Mouse (Mus musculus) hindbrain, embryonic 15.5 days (tissue): ENCODE data around the gene Stk35. TPM values are rescaled to one million over a fixed set of nuclear protein-coding genes. Genes with fewer than 3 reads are reported as not detected.

Experiments used
- ATAC-seq: fragments of 200-750 bp; cut with Nextera tagmentation; 2 replicates; pipeline ENCODE4 v1.8.0; 2017; ENCODE audit warnings: low read depth, moderate number of reproducible peaks, moderate TSS enrichment; ENCODE audit not compliant: low FRiP score
- H3K27ac ChIP-seq: fragments of 300-500 bp; sonication (generic); replicated peaks from 2 replicates; pipeline ENCODE4 v1.5.1; 2015; ENCODE audit warnings: mild to moderate bottlenecking, inconsistent platforms
- H3K27me3 ChIP-seq: fragments of 300-500 bp; sonication (generic); 2 replicates; pipeline ENCODE4 v1.6.1; 2015; ENCODE audit warnings: control low read depth, inconsistent platforms
- H3K36me3 ChIP-seq: fragments of 300-500 bp; sonication (generic); 2 replicates; pipeline ENCODE4 v1.6.1; 2015; ENCODE audit warnings: control low read depth, inconsistent platforms
- H3K4me1 ChIP-seq: fragments of 300-500 bp; sonication (generic); replicated peaks from 2 replicates; pipeline ENCODE4 v1.6.1; 2015; ENCODE audit warnings: control low read depth, inconsistent platforms
- H3K4me2 ChIP-seq: fragments of 300-500 bp; sonication (generic); 2 replicates; pipeline ENCODE4 v1.6.1; 2015; ENCODE audit warnings: moderate library complexity, mild to moderate bottlenecking, inconsistent platforms
- H3K4me3 ChIP-seq: fragments of 300-500 bp; sonication (generic); 2 replicates; pipeline ENCODE4 v1.5.1; 2015; ENCODE audit warnings: mild to moderate bottlenecking, inconsistent platforms
- H3K9ac ChIP-seq: fragments of 300-500 bp; sonication (generic); 2 replicates; pipeline ENCODE4 v1.6.1; 2015; ENCODE audit warnings: inconsistent platforms
- H3K9me3 ChIP-seq: fragments of 300-500 bp; sonication (generic); 2 replicates; pipeline ENCODE4 v1.6.1; 2016; ENCODE audit warnings: control low read depth, inconsistent platforms
- WGBS: fragments of 180-500 bp; shearing (Covaris S2); methylation state at CpG from one replicate; pipeline ENCODE4 v1.1.7; 2015; 5-methylcytosine and 5-hydroxymethylcytosine counted together
- polyA plus RNA-seq: library from polyadenylated mRNA; unstranded; fragments of >200 nt; fragmentation: Nextera tagmentation; extraction: Ambion mirVana; gene quantifications from 2 replicates; pipeline ENCODE4 v1.2.1, GENCODE M21; 2015

The Stk35 gene
- polyA plus RNA-seq, 1 experiment from 2014 or later, result 7.4 TPM

GRCm38 (mm10) chr2:129817603-129818257 lies 17.4 kb downstream of the Stk35 start:
- H3K4me2 ChIP-seq, result no peak overlapping the region
- H3K9me3 ChIP-seq, result no peaks in the 10 kb centered on the region
- no peaks in the 10 kb centered on the region for H3K36me3 ChIP-seq
- H3K27ac ChIP-seq, result no peak overlapping the region
- H3K4me3 ChIP-seq, result no peak overlapping the region
- no peak for ATAC-seq
- H3K9ac ChIP-seq, result no peak overlapping the region
- WGBS, result 84% methylated on average over 5 of the region's 5 CpGs
- 0 out of 2 replicates have a peak, but pooled peaks cover 20% of the 10 kb centered on the region for H3K4me1 ChIP-seq
- H3K27me3 ChIP-seq, result no peaks in the 10 kb centered on the region

GRCm38 (mm10) chr2:129818868-129819267 lies 18.6 kb downstream of the Stk35 start:
- 0 out of 2 replicates have a peak, but pooled peaks cover 20% of the 10 kb centered on the region for H3K4me1 ChIP-seq
- no peaks in the 10 kb centered on the region for H3K27me3 ChIP-seq
- no peak overlapping the region for H3K27ac ChIP-seq
- H3K9me3 ChIP-seq, result no peaks in the 10 kb centered on the region
- no peaks in the 10 kb centered on the region for H3K36me3 ChIP-seq
- ATAC-seq, result no peak
- H3K9ac ChIP-seq, result no peak overlapping the region
- no peak overlapping the region for H3K4me2 ChIP-seq
- H3K4me3 ChIP-seq, result no peak overlapping the region
- 93% methylated on average over 2 of the region's 2 CpGs for WGBS

GRCm38 (mm10) chr2:129819531-129819930 lies 19.2 kb downstream of the Stk35 start:
- 0 out of 2 replicates have a peak, but pooled peaks cover 18% of the 10 kb centered on the region for H3K4me1 ChIP-seq
- WGBS, result 66% methylated on average over 2 of the region's 2 CpGs

GRCm38 (mm10) chr2:129819951-129820350 lies 19.6 kb downstream of the Stk35 start:
- Histone ChIP-seq H3K27me3 (no peaks in the 10 kb centered on the region), H3K4me3 (no peak overlapping the region), H3K36me3 (no peaks in the 10 kb centered on the region), H3K9me3 (no peaks in the 10 kb centered on the region), H3K4me2 (no peak overlapping the region), H3K27ac (no peak overlapping the region), H3K9ac (no peak overlapping the region), H3K4me1 (0 out of 2 replicates have a peak, but pooled peaks cover 17% of the 10 kb centered on the region)
- no peak for ATAC-seq
- WGBS, result 98% methylated on average over 1 of the region's 1 CpGs

More at GRCm38 (mm10) chr2:129819531-129819930, 19.2 kb downstream of the Stk35 start:
- H3K4me3 ChIP-seq, result no peak overlapping the region
- no peaks in the 10 kb centered on the region for H3K27me3 ChIP-seq
- H3K4me2 ChIP-seq, result no peak overlapping the region
- H3K9me3 ChIP-seq, result no peaks in the 10 kb centered on the region
- no peak overlapping the region for H3K9ac ChIP-seq
- H3K36me3 ChIP-seq, result no peaks in the 10 kb centered on the region
- no peak for ATAC-seq
- no peak overlapping the region for H3K27ac ChIP-seq

GRCm38 (mm10) chr2:129821021-129821420 lies 20.7 kb downstream of the Stk35 start:
- H3K9ac ChIP-seq, result no peak overlapping the region
- H3K4me1 ChIP-seq, result 0 out of 2 replicates have a peak, but pooled peaks cover 13% of the 10 kb centered on the region
- H3K4me3 ChIP-seq, result no peak overlapping the region
- no peak overlapping the region for H3K4me2 ChIP-seq
- H3K9me3 ChIP-seq, result no peaks in the 10 kb centered on the region
- ATAC-seq, result no peak
- no peaks in the 10 kb centered on the region for H3K36me3 ChIP-seq
- H3K27ac ChIP-seq, result no peak overlapping the region
- no peaks in the 10 kb centered on the region for H3K27me3 ChIP-seq
- WGBS, result 76% methylated on average over 8 of the region's 8 CpGs

GRCm38 (mm10) chr2:129821568-129821967 lies 21.3 kb downstream of the Stk35 start:
- Histone ChIP-seq H3K27ac (no peak overlapping the region), H3K9me3 (no peaks in the 10 kb centered on the region), H3K4me2 (no peak overlapping the region), H3K36me3 (no peaks in the 10 kb centered on the region), H3K4me3 (no peak overlapping the region), H3K4me1 (0 out of 2 replicates have a peak, but pooled peaks cover 13% of the 10 kb centered on the region), H3K27me3 (no peaks in the 10 kb centered on the region), H3K9ac (no peak overlapping the region)
- ATAC-seq, result no peak
- 87% methylated on average over 5 of the region's 5 CpGs for WGBS

GRCm38 (mm10) chr2:129823310-129823709 lies 23.0 kb downstream of the Stk35 start:
- no peaks in the 10 kb centered on the region for H3K9me3 ChIP-seq
- no peak overlapping the region for H3K27ac ChIP-seq
- peaks cover 4% of the 10 kb centered on the region for H3K36me3 ChIP-seq
- no peak for ATAC-seq
- H3K4me3 ChIP-seq, result no peak overlapping the region
- no peak overlapping the region for H3K9ac ChIP-seq
- H3K27me3 ChIP-seq, result no peaks in the 10 kb centered on the region
- H3K4me2 ChIP-seq, result no peak overlapping the region
- H3K4me1 ChIP-seq, result 0 out of 2 replicates have a peak, but pooled peaks cover 10% of the 10 kb centered on the region
- 94% methylated on average over 2 of the region's 2 CpGs for WGBS

GRCm38 (mm10) chr2:129824254-129824653 lies 23.9 kb downstream of the Stk35 start:
- WGBS, result 92% methylated on average over 6 of the region's 6 CpGs
- ATAC-seq, result no peak
- H3K4me2 ChIP-seq, result no peak overlapping the region

GRCm38 (mm10) chr2:129826141-129826540 lies 25.8 kb downstream of the Stk35 start:
- ATAC-seq, result no peak
- WGBS, result 99% methylated on average over 3 of the region's 3 CpGs
- H3K27me3 ChIP-seq, result no peaks in the 10 kb centered on the region

More at GRCm38 (mm10) chr2:129824254-129824653, 23.9 kb downstream of the Stk35 start:
- Histone ChIP-seq H3K9me3 (no peaks in the 10 kb centered on the region), H3K4me3 (no peak overlapping the region), H3K27me3 (no peaks in the 10 kb centered on the region), H3K36me3 (peaks cover 9% of the 10 kb centered on the region), H3K27ac (no peak overlapping the region), H3K4me1 (0 out of 2 replicates have a peak, but pooled peaks cover 10% of the 10 kb centered on the region), H3K9ac (no peak overlapping the region)

GRCm38 (mm10) chr2:129832993-129833392 lies 32.7 kb downstream of the Stk35 start:
- WGBS, result 80% methylated on average over 4 of the region's 4 CpGs
- H3K4me3 ChIP-seq, result no peak overlapping the region
- peaks cover 17% of the 10 kb centered on the region for H3K36me3 ChIP-seq
- H3K4me2 ChIP-seq, result no peak overlapping the region
- no peak for ATAC-seq
- no peaks in the 10 kb centered on the region for H3K27me3 ChIP-seq
- H3K9me3 ChIP-seq, result no peaks in the 10 kb centered on the region
- H3K9ac ChIP-seq, result no peak overlapping the region
- no peak overlapping the region for H3K27ac ChIP-seq
- H3K4me1 ChIP-seq, result no peaks in the 10 kb centered on the region

More at GRCm38 (mm10) chr2:129826141-129826540, 25.8 kb downstream of the Stk35 start:
- H3K9ac ChIP-seq, result no peak overlapping the region
- H3K9me3 ChIP-seq, result no peaks in the 10 kb centered on the region
- H3K4me2 ChIP-seq, result no peak overlapping the region
- H3K36me3 ChIP-seq, result peaks cover 16% of the 10 kb centered on the region
- H3K27ac ChIP-seq, result no peak overlapping the region
- H3K4me1 ChIP-seq, result 0 out of 2 replicates have a peak, but pooled peaks cover 3% of the 10 kb centered on the region
- no peak overlapping the region for H3K4me3 ChIP-seq

- Histone ChIP-seq H3K36me3 (0 out of 2 replicates have a peak, but pooled peaks cover 9% of the 10 kb centered on the region), H3K27ac (no peak overlapping the region), H3K9ac (no peak overlapping the region), H3K4me1 (no peaks in the 10 kb centered on the region), H3K27me3 (no peaks in the 10 kb centered on the region), H3K4me3 (no peak overlapping the region), H3K9me3 (no peaks in the 10 kb centered on the region), H3K4me2 (no peak overlapping the region)
- ATAC-seq, result no peak
- 79% methylated on average over 1 of the region's 1 CpGs for whole genome bisulfite sequencing
These were observed 33.9 kb downstream of the Stk35 start for GRCm38 (mm10) chr2:129834221-129834620.

- H3K4me2 ChIP-seq, result no peak overlapping the region
- H3K9ac ChIP-seq, result no peak overlapping the region
- H3K36me3 ChIP-seq, result 0 out of 2 replicates have a peak, but pooled peaks cover 5% of the 10 kb centered on the region
- no peaks in the 10 kb centered on the region for H3K27me3 ChIP-seq
- WGBS, result 83% methylated on average over 6 of the region's 6 CpGs
- no peaks in the 10 kb centered on the region for H3K9me3 ChIP-seq
- no peak for ATAC-seq
- no peaks in the 10 kb centered on the region for H3K4me1 ChIP-seq
- no peak overlapping the region for H3K4me3 ChIP-seq
- no peak overlapping the region for H3K27ac ChIP-seq
These were observed 34.6 kb downstream of the Stk35 start for GRCm38 (mm10) chr2:129834881-129835280.
